Mouse (Mus musculus): ENCODE results near the gene Igsf3. TPM values are rescaled to one million over a fixed set of nuclear protein-coding genes. Genes with fewer than 3 reads are reported as not detected.

Igsf3 gene
- polyA plus RNA-seq, 1 experiment from 2014 or later = 54.8 TPM

GRCm38 (mm10) chr3:101469675-101470074 is 92.8 kb downstream of the Igsf3 start:
- no peaks in the 10 kb centered on the region for H3K36me3 ChIP-seq
- H3K27me3 ChIP-seq = no peaks in the 10 kb centered on the region
- no peak overlapping the region for H3K4me3 ChIP-seq
- peaks cover 25% of the 10 kb centered on the region for H3K4me1 ChIP-seq
- 87% methylated on average over 9 of the region's 9 CpGs for WGBS
- no peak overlapping the region for H3K27ac ChIP-seq
- H3K9me3 ChIP-seq = no peaks in the 10 kb centered on the region
- no peak for ATAC-seq (ENCODE audit: insufficient number of reproducible peaks, low FRiP score, low TSS enrichment, low read depth)
- H3K9ac ChIP-seq = no peak overlapping the region
- no peak overlapping the region for H3K4me2 ChIP-seq

- no peaks in the 10 kb centered on the region for H3K36me3 ChIP-seq
- H3K4me1 ChIP-seq = peaks cover 25% of the 10 kb centered on the region
- H3K9ac ChIP-seq = no peak overlapping the region
- 14% methylated on average over 4 of the region's 4 CpGs for WGBS
- no peaks in the 10 kb centered on the region for H3K27me3 ChIP-seq
- H3K9me3 ChIP-seq = no peaks in the 10 kb centered on the region
- no peak overlapping the region for H3K4me3 ChIP-seq
- H3K4me2 ChIP-seq = no peak overlapping the region
- ATAC-seq (ENCODE audit: insufficient number of reproducible peaks, low FRiP score, low TSS enrichment, low read depth) = no peak
- no peak overlapping the region for H3K27ac ChIP-seq
These were observed 95.0 kb downstream of the Igsf3 start for GRCm38 (mm10) chr3:101471881-101472280.

GRCm38 (mm10) chr3:101481951-101482350 is 105.1 kb downstream of the Igsf3 start:
- H3K27ac ChIP-seq = no peak overlapping the region
- H3K36me3 ChIP-seq = no peaks in the 10 kb centered on the region
- no peaks in the 10 kb centered on the region for H3K9me3 ChIP-seq
- no peaks in the 10 kb centered on the region for H3K27me3 ChIP-seq
- H3K4me3 ChIP-seq = no peak overlapping the region
- WGBS = 91% methylated on average over 6 of the region's 6 CpGs
- no peak overlapping the region for H3K9ac ChIP-seq
- no peak for ATAC-seq (ENCODE audit: insufficient number of reproducible peaks, low FRiP score, low TSS enrichment, low read depth)
- H3K4me2 ChIP-seq = no peak overlapping the region
- peaks cover 4% of the 10 kb centered on the region; the same call in 1 of the 2 replicates for H3K4me1 ChIP-seq

GRCm38 (mm10) chr3:101483256-101483983 is 106.5 kb downstream of the Igsf3 start:
- WGBS = 70% methylated on average over 3 of the region's 3 CpGs
- H3K9ac ChIP-seq = no peak overlapping the region
- no peak overlapping the region for H3K4me2 ChIP-seq
- ATAC-seq (ENCODE audit: insufficient number of reproducible peaks, low FRiP score, low TSS enrichment, low read depth) = no peak
- no peaks in the 10 kb centered on the region for H3K9me3 ChIP-seq
- no peaks in the 10 kb centered on the region for H3K36me3 ChIP-seq
- H3K27me3 ChIP-seq = no peaks in the 10 kb centered on the region
- H3K4me3 ChIP-seq = no peak overlapping the region
- peaks cover 4% of the 10 kb centered on the region; the same call in 1 of the 2 replicates for H3K4me1 ChIP-seq
- H3K27ac ChIP-seq = no peak overlapping the region

GRCm38 (mm10) chr3:101486054-101486765 is 109.3 kb downstream of the Igsf3 start:
- H3K27ac ChIP-seq = no peak overlapping the region
- 26% methylated on average over 4 of the region's 4 CpGs for WGBS
- peaks cover 4% of the 10 kb centered on the region; the same call in 1 of the 2 replicates for H3K4me1 ChIP-seq
- H3K36me3 ChIP-seq = no peaks in the 10 kb centered on the region
- no peaks in the 10 kb centered on the region for H3K9me3 ChIP-seq
- H3K4me3 ChIP-seq = no peak overlapping the region
- ATAC-seq (ENCODE audit: insufficient number of reproducible peaks, low FRiP score, low TSS enrichment, low read depth) = no peak
- H3K4me2 ChIP-seq = no peak overlapping the region
- no peak overlapping the region for H3K9ac ChIP-seq
- no peaks in the 10 kb centered on the region for H3K27me3 ChIP-seq

GRCm38 (mm10) chr3:101487436-101487835 is 110.6 kb downstream of the Igsf3 start:
- Histone ChIP-seq H3K4me2 (no peak overlapping the region), H3K27ac (no peak overlapping the region), H3K4me3 (no peak overlapping the region), H3K9ac (no peak overlapping the region), H3K9me3 (no peaks in the 10 kb centered on the region), H3K27me3 (no peaks in the 10 kb centered on the region), H3K4me1 (peaks cover 4% of the 10 kb centered on the region; the same call in 1 of the 2 replicates), H3K36me3 (no peaks in the 10 kb centered on the region)
- 63% methylated on average over 5 of the region's 5 CpGs for WGBS
- no peak for ATAC-seq (ENCODE audit: insufficient number of reproducible peaks, low FRiP score, low TSS enrichment, low read depth)

GRCm38 (mm10) chr3:101488204-101488603 is 111.3 kb downstream of the Igsf3 start:
- Histone ChIP-seq H3K4me2 (no peak overlapping the region), H3K4me3 (no peak overlapping the region), H3K9ac (no peak overlapping the region), H3K4me1 (peaks cover 4% of the 10 kb centered on the region; the same call in 1 of the 2 replicates), H3K27me3 (no peaks in the 10 kb centered on the region), H3K36me3 (no peaks in the 10 kb centered on the region), H3K9me3 (no peaks in the 10 kb centered on the region), H3K27ac (no peak overlapping the region)
- WGBS = 77% methylated on average over 7 of the region's 7 CpGs
- ATAC-seq (ENCODE audit: insufficient number of reproducible peaks, low FRiP score, low TSS enrichment, low read depth) = no peak

GRCm38 (mm10) chr3:101490515-101490914 is 113.6 kb downstream of the Igsf3 start:
- H3K4me1 ChIP-seq = peaks cover 8% of the 10 kb centered on the region
- no peak overlapping the region for H3K4me2 ChIP-seq
- no peak for ATAC-seq (ENCODE audit: insufficient number of reproducible peaks, low FRiP score, low TSS enrichment, low read depth)
- no peak overlapping the region for H3K27ac ChIP-seq
- H3K9ac ChIP-seq = no peak overlapping the region
- WGBS = 79% methylated on average over 9 of the region's 9 CpGs
- H3K27me3 ChIP-seq = no peaks in the 10 kb centered on the region
- H3K4me3 ChIP-seq = no peak overlapping the region
- no peaks in the 10 kb centered on the region for H3K36me3 ChIP-seq
- H3K9me3 ChIP-seq = no peaks in the 10 kb centered on the region

- Histone ChIP-seq H3K4me3 (no peak overlapping the region), H3K4me1 (peaks cover 4% of the 10 kb centered on the region), H3K4me2 (no peak overlapping the region), H3K9me3 (no peaks in the 10 kb centered on the region), H3K36me3 (no peaks in the 10 kb centered on the region), H3K9ac (no peak overlapping the region), H3K27ac (no peak overlapping the region), H3K27me3 (no peaks in the 10 kb centered on the region)
- no peak for ATAC-seq (ENCODE audit: insufficient number of reproducible peaks, low FRiP score, low TSS enrichment, low read depth)
- WGBS = 84% methylated on average over 6 of the region's 6 CpGs
These were observed 116.0 kb downstream of the Igsf3 start for GRCm38 (mm10) chr3:101492908-101493307.

- Histone ChIP-seq H3K9ac (no peak overlapping the region), H3K4me3 (no peak overlapping the region), H3K4me2 (peak overlapping the region; percentile 31), H3K36me3 (no peaks in the 10 kb centered on the region), H3K27ac (no peak overlapping the region), H3K9me3 (no peaks in the 10 kb centered on the region), H3K27me3 (no peaks in the 10 kb centered on the region), H3K4me1 (peaks cover 4% of the 10 kb centered on the region)
- WGBS = 34% methylated on average over 10 of the region's 10 CpGs
- ATAC-seq (ENCODE audit: insufficient number of reproducible peaks, low FRiP score, low TSS enrichment, low read depth) = peak; percentile 54
These were observed 117.1 kb downstream of the Igsf3 start for GRCm38 (mm10) chr3:101493937-101494459.

- Histone ChIP-seq H3K4me2 (no peak overlapping the region), H3K4me3 (no peak overlapping the region), H3K9ac (no peak overlapping the region), H3K27ac (no peak overlapping the region), H3K9me3 (no peaks in the 10 kb centered on the region), H3K4me1 (peaks cover 14% of the 10 kb centered on the region), H3K27me3 (no peaks in the 10 kb centered on the region), H3K36me3 (no peaks in the 10 kb centered on the region)
- ATAC-seq (ENCODE audit: insufficient number of reproducible peaks, low FRiP score, low TSS enrichment, low read depth) = no peak
- WGBS = 84% methylated on average over 10 of the region's 10 CpGs
These were observed 120.6 kb downstream of the Igsf3 start for GRCm38 (mm10) chr3:101497432-101498030.

- ATAC-seq (ENCODE audit: insufficient number of reproducible peaks, low FRiP score, low TSS enrichment, low read depth) = no peak
- Histone ChIP-seq H3K36me3 (no peaks in the 10 kb centered on the region), H3K4me2 (no peak overlapping the region), H3K27ac (no peak overlapping the region), H3K27me3 (no peaks in the 10 kb centered on the region), H3K9ac (no peak overlapping the region), H3K4me3 (no peak overlapping the region), H3K9me3 (no peaks in the 10 kb centered on the region), H3K4me1 (peaks cover 10% of the 10 kb centered on the region)
- WGBS = 75% methylated on average over 6 of the region's 6 CpGs
These were observed 123.0 kb downstream of the Igsf3 start for GRCm38 (mm10) chr3:101499906-101500305.
